ENCODE assay signal across 8 mouse cellular contexts in the genomic region with DNA sequence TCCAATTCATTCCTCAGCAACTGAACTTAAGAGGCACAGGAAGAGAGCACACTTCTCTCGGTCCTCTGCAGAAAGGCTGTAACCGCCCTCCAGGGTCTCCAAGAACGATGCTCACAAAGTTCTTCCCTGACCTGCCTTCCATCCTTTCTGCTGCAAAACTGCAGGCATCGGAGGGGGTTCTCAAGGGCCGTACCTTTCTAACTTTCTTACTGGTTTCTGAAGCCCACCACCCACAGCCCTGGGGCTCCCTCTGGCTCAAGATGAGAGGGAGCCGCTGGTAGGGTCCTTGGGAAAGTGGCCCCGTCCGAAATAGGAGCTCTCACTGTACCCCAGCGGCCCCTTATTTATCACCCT. TPM values are rescaled to one million over a fixed set of nuclear protein-coding genes. Genes with fewer than 3 reads are reported as not detected.
DNase-seq lines count a peak whose midpoint lies in the region; ATAC-seq and TF ChIP-seq lines count a peak whose summit lies in the region.

No protein-coding gene starts in this region.

- no peaks in the 10 kb centered on the region for H3K9me3 ChIP-seq in lung, embryonic 15.5 days
- no peaks in the 10 kb centered on the region for H3K9me3 ChIP-seq in embryonic facial prominence, embryonic 13.5 days
- no peaks in the 10 kb centered on the region for H3K9me3 ChIP-seq in intestine, embryonic 14.5 days (ENCODE audit: control insufficient read depth, low read length)

- H3K4me3 ChIP-seq in lung, embryonic 15.5 days = peak overlapping the region; percentile 48
- H3K4me3 ChIP-seq in embryonic facial prominence, embryonic 13.5 days = peak overlapping the region; percentile 52
- peak overlapping the region; percentile 42 for H3K4me3 ChIP-seq in intestine, embryonic 14.5 days (ENCODE audit: low read depth, low read length)
- H3K4me3 ChIP-seq in myocyte = peak overlapping the region; percentile 27

- H3K79me2 ChIP-seq in myocyte (ENCODE audit: control insufficient read depth, insufficient read depth) = no peaks in the 10 kb centered on the region

- ATAC-seq in lung, embryonic 15.5 days (ENCODE audit: borderline replicate concordance, extremely low read depth, low FRiP score, low TSS enrichment) = peak; percentile 2; the same call in 1 of the 2 replicates
- ATAC-seq in embryonic facial prominence, embryonic 13.5 days (ENCODE audit: insufficient number of reproducible peaks, insufficient read depth, low FRiP score, low TSS enrichment, low read depth) = no peak
- no peak; the same call in 1 of the 2 replicates for ATAC-seq in intestine, embryonic 14.5 days (replicated peaks; ENCODE audit: low FRiP score, low TSS enrichment, low read depth)

- peaks cover 6% of the 10 kb centered on the region; the same call in 1 of the 2 replicates for H3K27me3 ChIP-seq in lung, embryonic 15.5 days
- peaks cover 11% of the 10 kb centered on the region for H3K27me3 ChIP-seq in embryonic facial prominence, embryonic 13.5 days
- no peaks in the 10 kb centered on the region for H3K27me3 ChIP-seq in intestine, embryonic 14.5 days (replicated peaks; ENCODE audit: control insufficient read depth, insufficient read depth, low read length)
- peaks cover 4% of the 10 kb centered on the region for H3K27me3 ChIP-seq in myocyte (ENCODE audit: control insufficient read depth, insufficient read depth, insufficient read length)

- 0% methylated on average over 9 of the region's 9 CpGs for WGBS in lung, embryonic 15.5 days
- WGBS in embryonic facial prominence, embryonic 13.5 days = under 1% methylated on average over 9 of the region's 9 CpGs
- under 1% methylated on average over 9 of the region's 9 CpGs for WGBS in intestine, embryonic 14.5 days

- H3K9ac ChIP-seq in lung, embryonic 15.5 days = peak overlapping the region; percentile 57
- peak overlapping the region; percentile 79 for H3K9ac ChIP-seq in embryonic facial prominence, embryonic 13.5 days
- peak overlapping the region; percentile 53 for H3K9ac ChIP-seq in intestine, embryonic 14.5 days (ENCODE audit: low read length)

- H3K4me1 ChIP-seq in lung, embryonic 15.5 days = peaks cover 78% of the 10 kb centered on the region
- H3K4me1 ChIP-seq in embryonic facial prominence, embryonic 13.5 days = peaks cover 77% of the 10 kb centered on the region
- peaks cover 67% of the 10 kb centered on the region for H3K4me1 ChIP-seq in intestine, embryonic 14.5 days (replicated peaks; ENCODE audit: control insufficient read depth, insufficient read depth, low read length)

- intact Hi-C loops in gastrocnemius, postnatal 36 days (cut with DNase I) = loop anchor here (2.0 kb wide), 1 partner anchor 122 kb away; no protein-coding TSS in a partner anchor

- peak overlapping the region; percentile 73 for H3K4me2 ChIP-seq in lung, embryonic 15.5 days
- peak overlapping the region; percentile 82 for H3K4me2 ChIP-seq in embryonic facial prominence, embryonic 13.5 days
- peak overlapping the region; percentile 66 for H3K4me2 ChIP-seq in intestine, embryonic 14.5 days (ENCODE audit: low read length)
- peak overlapping the region; percentile 89 for H3K4me2 ChIP-seq in myocyte (ENCODE audit: low read depth)

- no peaks in the 10 kb centered on the region for H3K36me3 ChIP-seq in lung, embryonic 15.5 days
- H3K36me3 ChIP-seq in embryonic facial prominence, embryonic 13.5 days = no peaks in the 10 kb centered on the region
- H3K36me3 ChIP-seq in intestine, embryonic 14.5 days (ENCODE audit: control insufficient read depth, insufficient read depth, low read length) = no peaks in the 10 kb centered on the region
- H3K36me3 ChIP-seq in myocyte (ENCODE audit: control insufficient read depth, insufficient read depth) = no peaks in the 10 kb centered on the region

- H3ac ChIP-seq in myocyte (ENCODE audit: control insufficient read depth, insufficient read length) = no peak overlapping the region

- no peak for TF ChIP-seq POLR2A in myocyte (IDR thresholded peaks at IDR 0.05; ENCODE audit: insufficient read length, low read depth)

- DNase-seq in lung, postnatal 14 days = no peak
- no peak for DNase-seq in intestine, embryonic 14.5 days (ENCODE audit: low spot score)
- no peak for DNase-seq in spleen, postnatal 4 days (ENCODE audit: low spot score in 2 of 2)
- no peak for DNase-seq in embryo, embryonic 11 days
- DNase-seq in gastrocnemius, postnatal 36 days = no peak

- H3K27ac ChIP-seq in lung, embryonic 15.5 days = peak overlapping the region; percentile 96
- peak overlapping the region; percentile 98 for H3K27ac ChIP-seq in embryonic facial prominence, embryonic 13.5 days
- peak overlapping the region; percentile 88 for H3K27ac ChIP-seq in intestine, embryonic 14.5 days (ENCODE audit: low read depth)

TF ChIP-seq in myocyte, 11 proteins besides CTCF, POLR2A, EP300 and RAD21:
- TF ChIP-seq CEBPB (IDR thresholded peaks at IDR 0.05; ENCODE audit: insufficient read depth, poor library complexity, severe bottlenecking) = no peak
- TF ChIP-seq MYOG (IDR thresholded peaks at IDR 0.05; ENCODE audit: control insufficient read depth in 1 of 3, insufficient read depth in 1 of 3, insufficient read length in 2 of 3, low read depth in 2 of 3) = no peak
- TF ChIP-seq TCF12 (IDR thresholded peaks at IDR 0.05; ENCODE audit: insufficient read depth, poor library complexity, severe bottlenecking) = no peak
- no peak for TF ChIP-seq TCF3 (IDR thresholded peaks at IDR 0.05; ENCODE audit: insufficient read length, low read depth)
- TF ChIP-seq REST (IDR thresholded peaks at IDR 0.05; ENCODE audit: insufficient read depth, insufficient read length) = no peak
TF ChIP-seq in myocyte: peak in this region for 0.

RNA-seq across cellular contexts. Expression of a gene that starts 5.8 kb away (rescaled TPM):
- polyA plus RNA-seq in lung, embryonic 15.5 days (2015; fragmentation: Nextera tagmentation; extraction: Ambion mirVana) = 0.29 and 0.36 TPM in 2 replicates
- 0.54 and 0.62 TPM in 2 replicates for polyA plus RNA-seq in embryonic facial prominence, embryonic 13.5 days (2015; fragmentation: Nextera tagmentation; extraction: Ambion mirVana)
- 0.11 and 0.34 TPM in 2 replicates for polyA plus RNA-seq in intestine, embryonic 14.5 days (2014; fragmentation: Nextera tagmentation; extraction: Ambion mirVana)
- 0.05 TPM for polyA plus RNA-seq in myocyte (2012; fragmentation: generic; extraction: Trizol)
- total RNA-seq in gastrocnemius, postnatal 36 days (2021) = not detected

RNA-seq across cellular contexts. Expression of a gene that starts 32.1 kb away (rescaled TPM):
- polyA plus RNA-seq in lung, embryonic 15.5 days (2015; fragmentation: Nextera tagmentation; extraction: Ambion mirVana) = 287 and 293 TPM in 2 replicates
- polyA plus RNA-seq in embryonic facial prominence, embryonic 13.5 days (2015; fragmentation: Nextera tagmentation; extraction: Ambion mirVana) = 254 and 287 TPM in 2 replicates
- 266 and 283 TPM in 2 replicates for polyA plus RNA-seq in intestine, embryonic 14.5 days (2014; fragmentation: Nextera tagmentation; extraction: Ambion mirVana)
- polyA plus RNA-seq in myocyte (2012; fragmentation: generic; extraction: Trizol) = 172 TPM
- total RNA-seq in gastrocnemius, postnatal 36 days (2021) = 10 to 100 TPM; 33.4 to 34.6 TPM

RNA-seq across cellular contexts. Expression of a gene that starts 35.3 kb away (rescaled TPM):
- polyA plus RNA-seq in lung, embryonic 15.5 days (2015; fragmentation: Nextera tagmentation; extraction: Ambion mirVana) = 7.7 and 9.0 TPM in 2 replicates
- polyA plus RNA-seq in embryonic facial prominence, embryonic 13.5 days (2015; fragmentation: Nextera tagmentation; extraction: Ambion mirVana) = 10.9 and 12.2 TPM in 2 replicates
- 7.2 and 7.5 TPM in 2 replicates for polyA plus RNA-seq in intestine, embryonic 14.5 days (2014; fragmentation: Nextera tagmentation; extraction: Ambion mirVana)
- 35.6 TPM for polyA plus RNA-seq in myocyte (2012; fragmentation: generic; extraction: Trizol)
- total RNA-seq in gastrocnemius, postnatal 36 days (2021) = 10 to 100 TPM in 1 of 2 experiments, 1 to 10 TPM in 1; 8.7 to 12.7 TPM

RNA-seq across cellular contexts. Expression of a gene that starts 46.4 kb away (rescaled TPM):
- 3.6 and 4.7 TPM in 2 replicates for polyA plus RNA-seq in lung, embryonic 15.5 days (2015; fragmentation: Nextera tagmentation; extraction: Ambion mirVana)
- polyA plus RNA-seq in embryonic facial prominence, embryonic 13.5 days (2015; fragmentation: Nextera tagmentation; extraction: Ambion mirVana) = 2.4 and 2.9 TPM in 2 replicates
- 1.8 and 1.9 TPM in 2 replicates for polyA plus RNA-seq in intestine, embryonic 14.5 days (2014; fragmentation: Nextera tagmentation; extraction: Ambion mirVana)
- polyA plus RNA-seq in myocyte (2012; fragmentation: generic; extraction: Trizol) = 0.42 TPM
- total RNA-seq in gastrocnemius, postnatal 36 days (2021) = not detected
